Mouse (Mus musculus) liver, postnatal 0 days (tissue): ENCODE results near the gene 1700122O11Rik.

Source experiments
- CTCF ChIP-seq: sonication (generic); IDR thresholded peaks from 2 replicates; pipeline ENCODE4 v1.5.1; 2016; ENCODE audit warnings: antibody characterized with exemption, low read depth
- EP300 ChIP-seq: IDR thresholded peaks from 2 replicates; pipeline ENCODE4 v1.6.1; 2016; ENCODE audit warnings: antibody characterized with exemption, low read depth, mild to moderate bottlenecking

- TF ChIP-seq CTCF (no peak), EP300 (no peak)
These were observed 33.0 kb downstream of the 1700122O11Rik start for GRCm38 (mm10) chr17:48005091-48005490.
